Mouse (Mus musculus): ENCODE measurements around the gene Calr4.

- TF ChIP-seq CTCF (IDR thresholded peaks at IDR 0.05; ENCODE audit: low read depth): no peak
- TF ChIP-seq EP300 (IDR thresholded peaks at IDR 0.05; ENCODE audit: low read depth): no peak
These were observed 27.8 kb downstream of the Calr4 start for GRCm38 (mm10) chr4:109262068-109262467.
